Mouse (Mus musculus): ENCODE results near the gene Ube2e1.
"Not testable (repeated sequence)": the region's sequence is repeated elsewhere in the genome, so short reads cannot be mapped to it uniquely, and the experiment has no call there.

The Ube2e1 gene

GRCm38 (mm10) chr14:18242638-18243130, 89.0 kb downstream of the Ube2e1 start:
- DNase-seq (ENCODE audit: low spot score in 2 of 2), result no peak

- no peak for DNase-seq (ENCODE audit: low spot score in 2 of 2)
These were observed 89.9 kb downstream of the Ube2e1 start for GRCm38 (mm10) chr14:18241786-18242185.

- DNase-seq (ENCODE audit: low spot score in 2 of 2), result no peak
These were observed 91.5 kb downstream of the Ube2e1 start for GRCm38 (mm10) chr14:18240132-18240531.

- DNase-seq (ENCODE audit: low spot score in 2 of 2), result peak; percentile 92 to 94
These were observed 92.6 kb downstream of the Ube2e1 start, which contains the start of gene Nr1d2 for GRCm38 (mm10) chr14:18238750-18239731. Gene Nr1d2, minus strand, starts transcription at chr14:18239127.

- peak; percentile 91 to 95 for DNase-seq (ENCODE audit: low spot score in 2 of 2)
These were observed 93.4 kb downstream of the Ube2e1 start for GRCm38 (mm10) chr14:18238131-18238749.

GRCm38 (mm10) chr14:18237381-18237780, 94.3 kb downstream of the Ube2e1 start:
- DNase-seq (ENCODE audit: low spot score in 2 of 2), result no peak

GRCm38 (mm10) chr14:18236496-18237235, 95.0 kb downstream of the Ube2e1 start:
- not testable (repeated sequence) for DNase-seq (ENCODE audit: low spot score in 2 of 2)

- no peak for DNase-seq (ENCODE audit: low spot score in 2 of 2)
These were observed 97.4 kb downstream of the Ube2e1 start for GRCm38 (mm10) chr14:18233981-18234960.

GRCm38 (mm10) chr14:18233076-18233475, 98.6 kb downstream of the Ube2e1 start:
- no peak for DNase-seq (ENCODE audit: low spot score in 2 of 2)
